Mouse (Mus musculus): ENCODE data around the gene Galnt7.

The Galnt7 gene

DNA sequence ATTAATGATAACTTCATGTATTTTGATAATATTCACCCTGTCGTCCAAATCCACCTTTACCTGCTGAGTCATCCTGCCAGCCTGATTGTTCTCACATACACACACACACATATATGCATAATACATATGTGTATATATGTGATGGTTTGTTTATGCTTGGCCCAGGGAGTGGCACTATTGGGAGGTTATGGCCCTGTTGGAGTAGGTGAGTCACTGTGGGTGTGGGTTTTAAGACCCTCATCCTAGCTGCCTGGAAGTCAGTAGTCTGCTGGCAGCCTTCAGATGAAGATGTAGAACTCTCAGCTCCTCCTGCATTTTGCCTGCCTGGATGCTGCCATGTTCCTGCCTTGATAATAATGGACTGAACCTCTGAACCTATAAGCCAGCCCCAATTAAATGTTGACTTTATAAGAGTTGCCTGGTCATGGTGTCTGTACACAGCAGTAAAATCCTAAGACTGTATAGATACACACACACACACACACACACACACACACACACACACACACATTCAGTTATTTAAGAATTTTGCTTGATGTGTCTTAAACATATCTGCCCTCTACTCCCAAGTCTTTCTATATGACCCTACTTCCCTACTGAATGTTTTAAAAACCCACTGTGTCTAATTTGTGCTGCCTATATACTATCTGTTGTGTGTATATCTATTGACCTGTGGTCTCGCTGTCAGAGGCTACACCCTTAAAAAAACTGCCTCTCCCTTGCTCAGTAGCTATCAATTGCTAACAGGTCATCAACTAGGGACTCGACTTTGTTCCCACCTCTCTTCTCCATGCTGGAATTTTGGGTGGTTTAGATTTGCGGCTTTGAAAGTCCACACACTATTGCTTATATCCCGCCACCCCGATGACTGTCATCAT lies 23.8 kb downstream of the Galnt7 start:
- DNase-seq (ENCODE audit: low spot score), result no peak

GRCm38 (mm10) chr8:57627946-57628786 lies 24.7 kb downstream of the Galnt7 start:
- DNase-seq (ENCODE audit: low spot score), result no peak

DNA sequence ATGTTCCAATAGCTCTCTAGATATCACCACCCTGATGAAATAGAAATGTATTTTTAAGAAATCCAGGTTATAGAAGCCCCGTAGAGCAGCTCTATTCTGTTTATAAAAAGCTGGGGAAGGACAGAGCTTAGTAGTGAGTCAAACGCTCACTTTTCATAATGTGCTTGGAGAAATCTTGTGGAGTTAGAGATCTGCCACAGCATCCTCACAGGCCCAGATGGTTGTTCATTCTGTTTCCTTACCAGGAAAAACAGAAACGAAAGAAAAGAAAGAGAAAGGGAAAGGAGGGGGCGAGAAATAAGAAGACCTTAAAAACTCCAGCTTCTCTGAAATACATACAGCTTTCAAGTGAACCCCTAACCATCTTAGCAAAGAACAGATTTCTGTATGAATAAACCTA lies 28.9 kb downstream of the Galnt7 start:
- no peak for DNase-seq (ENCODE audit: low spot score)

DNA sequence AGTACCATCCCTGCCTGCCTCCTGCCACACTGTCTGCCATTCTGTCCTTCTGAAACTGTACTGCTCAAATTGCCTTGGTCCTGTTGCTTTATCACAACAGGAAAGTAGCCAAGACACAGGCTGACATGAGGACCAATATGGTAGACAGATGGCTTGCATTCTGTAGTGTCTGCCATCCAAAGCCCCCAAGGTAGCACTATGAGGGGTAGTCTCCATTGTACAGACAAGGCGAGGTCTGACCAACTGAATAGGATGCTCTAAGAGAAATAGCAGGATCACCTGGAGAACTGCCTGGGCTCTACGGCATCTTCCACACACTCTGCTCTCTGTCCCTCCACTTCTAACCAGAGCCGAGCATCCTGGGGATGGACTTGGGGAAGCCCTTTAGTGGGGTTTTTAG lies 29.8 kb downstream of the Galnt7 start:
- DNase-seq (ENCODE audit: low spot score), result no peak

DNA sequence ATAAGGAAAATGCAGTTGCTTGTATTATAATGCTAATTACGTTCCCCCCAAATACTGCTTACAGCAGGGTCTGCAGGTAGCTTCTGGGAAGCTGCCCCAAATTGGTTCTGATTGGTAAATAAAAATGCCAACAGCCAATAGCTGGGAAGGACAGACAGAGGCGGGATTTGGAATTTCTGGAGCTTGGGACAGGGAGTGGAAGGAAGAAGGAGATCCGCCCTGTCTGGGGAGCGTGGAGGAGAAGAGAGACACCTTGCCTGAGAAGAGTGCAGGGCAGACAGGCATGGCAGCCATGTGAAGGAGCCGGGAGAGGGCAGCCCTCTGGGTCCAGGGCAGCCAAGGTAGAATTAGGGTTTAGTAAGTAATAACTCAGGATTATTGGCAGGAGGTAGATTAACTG lies 35.9 kb downstream of the Galnt7 start:
- no peak for DNase-seq (ENCODE audit: low spot score)

DNA sequence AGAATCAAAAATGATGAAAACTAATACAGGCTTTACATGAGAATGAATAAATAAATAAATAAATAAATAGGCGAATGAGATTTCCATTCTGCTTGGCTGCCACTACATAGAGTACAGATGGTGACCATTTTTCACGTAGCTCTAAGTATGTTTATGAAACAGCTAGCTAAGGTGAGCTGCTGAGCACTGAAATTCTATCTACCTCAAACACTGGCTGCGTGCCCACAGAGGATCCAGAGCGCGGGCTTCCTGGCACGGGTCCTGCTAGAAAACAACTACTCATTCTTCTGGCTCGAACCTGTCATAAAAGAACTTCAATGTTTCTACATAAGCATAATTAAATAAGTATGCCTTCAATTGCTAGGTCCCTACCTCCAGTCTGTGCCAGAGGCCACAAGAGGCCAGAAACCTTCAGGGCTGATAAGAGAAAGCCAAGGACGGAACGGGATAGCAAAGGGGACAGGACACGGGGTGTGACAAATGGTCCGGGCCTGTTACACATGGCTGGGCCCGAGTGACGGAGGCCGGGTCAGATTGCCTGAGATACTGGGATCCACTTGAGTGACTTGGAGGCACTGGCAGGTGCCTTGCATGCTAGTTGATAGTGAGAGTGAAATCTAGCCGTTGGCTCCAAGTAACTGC lies 37.7 kb downstream of the Galnt7 start:
- DNase-seq (ENCODE audit: low spot score), result no peak

GRCm38 (mm10) chr8:57611419-57611977 lies 41.3 kb downstream of the Galnt7 start:
- DNase-seq (ENCODE audit: low spot score), result no peak

GRCm38 (mm10) chr8:57610706-57611418 lies 42.0 kb downstream of the Galnt7 start:
- peak; percentile 38 for DNase-seq (ENCODE audit: low spot score)

DNA sequence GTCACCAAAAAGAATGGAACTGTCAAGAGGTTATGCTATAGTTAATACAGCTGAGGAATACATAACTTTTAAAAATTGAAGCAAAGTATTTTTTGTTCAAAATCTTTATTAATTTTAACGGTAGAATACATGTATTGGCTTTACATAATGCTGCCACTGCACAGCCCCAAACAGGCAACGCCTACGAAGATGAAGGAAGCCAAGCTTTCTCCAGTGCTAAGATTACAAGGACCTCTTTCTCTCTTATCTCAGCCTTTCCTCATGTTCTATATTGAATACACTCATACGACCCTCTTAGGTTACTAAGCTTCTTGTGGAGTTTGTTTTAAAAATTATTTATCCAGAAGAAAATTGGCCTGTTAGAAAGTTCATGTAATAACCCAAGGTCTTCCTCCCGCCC lies 50.3 kb downstream of the Galnt7 start:
- DNase-seq (ENCODE audit: low spot score), result no peak

DNA sequence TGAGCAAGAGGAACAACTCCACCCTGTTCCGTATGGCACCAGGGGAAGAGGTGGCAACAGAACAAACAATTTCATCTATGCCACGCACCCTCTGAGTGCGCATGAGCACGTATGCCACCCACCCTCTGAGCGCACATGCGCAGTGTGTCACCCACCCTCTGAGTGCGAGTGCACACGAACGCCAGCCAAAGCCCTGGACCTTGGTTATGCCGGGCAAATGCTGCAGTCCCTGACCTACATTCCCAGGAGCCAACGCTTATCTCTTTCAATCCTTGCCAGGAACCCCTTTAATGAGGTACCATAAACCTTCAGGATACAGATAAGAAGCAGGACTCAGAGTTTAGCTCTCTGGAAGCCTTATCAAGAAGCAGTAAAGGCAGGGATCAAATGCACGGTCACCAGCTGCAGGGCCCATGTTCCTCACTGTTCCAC lies 50.8 kb downstream of the Galnt7 start:
- no peak for DNase-seq (ENCODE audit: low spot score)

- no peak for DNase-seq (ENCODE audit: low spot score)
These were observed 52.8 kb downstream of the Galnt7 start for GRCm38 (mm10) chr8:57599813-57600555.

DNA sequence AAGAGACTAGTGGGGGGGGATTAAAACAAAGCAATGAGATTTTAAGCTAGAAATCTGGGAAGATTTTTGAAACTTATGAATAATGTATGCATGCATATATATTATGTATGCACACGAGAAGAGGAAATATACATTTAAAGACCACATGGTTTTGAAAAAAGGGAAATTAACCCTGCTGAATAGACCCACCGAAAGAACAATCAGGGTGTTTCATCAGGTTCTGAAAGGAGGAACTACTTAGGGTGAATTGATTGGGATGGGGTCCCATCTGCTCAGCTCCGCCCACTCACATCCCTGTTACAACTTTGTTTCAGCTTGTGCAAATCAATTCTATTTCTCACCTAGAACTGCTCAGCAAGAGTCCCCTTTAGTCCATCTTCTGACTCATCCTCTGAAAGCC lies 57.0 kb downstream of the Galnt7 start:
- no peak for DNase-seq (ENCODE audit: low spot score)

- DNase-seq (ENCODE audit: low spot score), result no peak
These were observed 58.5 kb downstream of the Galnt7 start for GRCm38 (mm10) chr8:57594175-57594885.

GRCm38 (mm10) chr8:57592604-57593003 lies 60.2 kb downstream of the Galnt7 start:
- no peak for DNase-seq (ENCODE audit: low spot score)

GRCm38 (mm10) chr8:57591681-57592080 lies 61.2 kb downstream of the Galnt7 start:
- DNase-seq (ENCODE audit: low spot score), result no peak

GRCm38 (mm10) chr8:57590015-57590414 lies 62.8 kb downstream of the Galnt7 start:
- DNase-seq (ENCODE audit: low spot score), result no peak

DNA sequence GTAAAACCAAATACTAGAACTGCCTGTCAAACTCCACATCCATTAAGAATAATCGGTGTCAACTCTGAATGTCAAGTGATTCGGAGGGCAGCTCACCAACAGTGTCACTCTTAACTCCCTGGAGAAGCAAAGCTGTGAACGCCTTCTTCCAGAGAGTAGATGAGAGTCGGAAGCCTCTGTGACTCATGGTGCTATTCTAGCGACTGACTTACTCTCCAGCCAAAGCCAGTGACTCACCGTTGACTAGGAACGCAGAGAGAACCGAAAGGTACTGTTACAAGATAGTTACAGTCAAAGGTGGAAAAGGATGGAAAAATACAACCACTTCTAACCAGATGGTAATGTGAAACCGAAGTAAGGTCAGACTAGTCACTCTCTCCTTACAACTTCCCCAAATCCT lies 63.7 kb downstream of the Galnt7 start:
- DNase-seq (ENCODE audit: low spot score), result no peak

GRCm38 (mm10) chr8:57588604-57589003 lies 64.2 kb downstream of the Galnt7 start:
- no peak for DNase-seq (ENCODE audit: low spot score)

DNA sequence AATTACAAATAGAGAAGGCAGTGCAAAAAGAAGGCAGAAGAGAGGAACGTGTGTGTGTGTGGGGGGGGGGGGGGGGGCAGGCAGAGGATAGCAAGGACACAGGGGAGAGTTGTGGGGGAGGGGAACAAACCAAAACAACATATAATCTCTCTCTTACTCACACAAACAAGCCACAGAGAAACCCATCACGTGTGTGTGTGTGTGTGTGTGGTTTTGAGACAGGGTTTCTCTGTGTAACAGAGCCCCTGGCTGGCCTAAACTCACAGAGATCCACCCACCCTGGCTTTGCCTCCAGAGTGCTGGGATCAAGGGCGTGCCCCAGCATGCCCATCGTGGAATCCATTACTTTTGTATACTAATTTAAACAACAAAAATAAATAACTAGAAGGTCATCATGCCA lies 66.2 kb downstream of the Galnt7 start:
- DNase-seq (ENCODE audit: low spot score), result no peak

GRCm38 (mm10) chr8:57585831-57586230 lies 67.0 kb downstream of the Galnt7 start:
- DNase-seq (ENCODE audit: low spot score), result no peak
